Mouse (Mus musculus) ovary, postnatal 36 days (tissue): ENCODE measurements at regions not wholly inside any gene's neighbourhood (a gene's known extent, or its start where the extent isn't known, plus 50 kb on each side); places are given as distances from the start of the nearest gene placed in this dataset.

Experiments used
- DNase-seq: peaks from one replicate; pipeline ENCODE4 v3.0.0; 2022; ENCODE audit warnings: low spot score, mixed read lengths

- no peak for DNase-seq
Measured at GRCm38 (mm10) chr9:93130561-93130960, 588.5 kb downstream of the Plod2 start.

GRCm38 (mm10) chr9:93131620-93132200 is 589.7 kb downstream of the Plod2 start:
- no peak for DNase-seq

- no peak for DNase-seq
Measured at GRCm38 (mm10) chr9:93136349-93136748, 594.3 kb downstream of the Plod2 start.

GRCm38 (mm10) chr9:93170071-93170470 is 628.0 kb downstream of the Plod2 start:
- DNase-seq, result no peak

GRCm38 (mm10) chr9:93186638-93187037 is 644.6 kb downstream of the Plod2 start:
- no peak for DNase-seq

GRCm38 (mm10) chr9:93232562-93232961 is 690.5 kb downstream of the Plod2 start:
- no peak for DNase-seq

- no peak for DNase-seq
Measured at GRCm38 (mm10) chr9:93252146-93252545, 710.1 kb downstream of the Plod2 start.

GRCm38 (mm10) chr9:93297332-93297731 is 755.3 kb downstream of the Plod2 start:
- DNase-seq, result no peak

- no peak for DNase-seq
Measured at GRCm38 (mm10) chr9:93306753-93307152, 764.7 kb downstream of the Plod2 start.

- no peak for DNase-seq
Measured at GRCm38 (mm10) chr9:93328997-93329682, 787.1 kb downstream of the Plod2 start.
